Mouse (Mus musculus) 3T3-L1 (cell line): ENCODE data around the gene Casq2.

Source experiments
- DNase-seq: peaks from one replicate; pipeline ENCODE4 v3.0.0-alpha.2; 2015; ENCODE audit warnings: low read depth, low spot score

The Casq2 gene

DNA sequence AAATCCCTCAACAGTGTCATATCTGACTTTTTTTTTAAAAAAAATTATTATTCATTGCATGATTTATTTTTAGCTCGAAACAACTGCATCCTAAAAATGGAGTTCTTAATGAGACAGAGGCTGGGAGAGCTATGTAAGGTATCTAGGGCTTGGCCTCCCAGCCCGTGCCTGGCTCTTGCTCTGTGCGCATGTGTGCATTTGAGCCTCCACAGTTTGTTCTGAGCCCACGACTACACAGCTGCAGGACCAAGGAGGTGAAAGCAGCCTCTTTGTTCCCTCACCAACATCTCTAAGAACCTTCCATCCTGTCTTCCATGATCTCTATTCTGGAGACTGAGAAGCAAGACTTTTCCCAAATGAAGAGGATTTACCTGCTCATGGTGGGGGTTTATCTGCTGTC, at the start of gene Casq2:
TSS of gene Casq2 (plus strand) at position 133 of the 400 bp plus-strand sequence.
- DNase-seq = no peak

DNA sequence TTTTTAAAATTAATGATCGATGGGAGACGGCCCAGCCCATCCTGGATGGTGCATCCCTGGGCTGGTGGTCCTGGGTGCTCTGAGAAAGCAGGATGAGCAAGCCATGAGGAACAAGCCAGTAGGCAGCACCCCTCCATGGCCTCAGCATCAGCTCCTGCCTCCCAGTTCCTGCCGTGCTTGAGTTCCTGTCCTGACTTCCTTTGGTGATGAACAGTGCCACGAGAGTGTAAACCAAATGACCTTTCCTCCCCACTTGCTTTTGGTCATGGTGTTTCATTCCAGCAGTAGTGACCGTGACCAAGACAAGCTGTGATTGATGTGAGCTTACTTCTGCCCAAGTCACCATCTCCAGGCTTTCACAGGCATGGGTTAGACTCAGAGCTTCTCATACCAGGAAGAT, 48.4 kb upstream of the Casq2 start:
- no peak for DNase-seq

DNA sequence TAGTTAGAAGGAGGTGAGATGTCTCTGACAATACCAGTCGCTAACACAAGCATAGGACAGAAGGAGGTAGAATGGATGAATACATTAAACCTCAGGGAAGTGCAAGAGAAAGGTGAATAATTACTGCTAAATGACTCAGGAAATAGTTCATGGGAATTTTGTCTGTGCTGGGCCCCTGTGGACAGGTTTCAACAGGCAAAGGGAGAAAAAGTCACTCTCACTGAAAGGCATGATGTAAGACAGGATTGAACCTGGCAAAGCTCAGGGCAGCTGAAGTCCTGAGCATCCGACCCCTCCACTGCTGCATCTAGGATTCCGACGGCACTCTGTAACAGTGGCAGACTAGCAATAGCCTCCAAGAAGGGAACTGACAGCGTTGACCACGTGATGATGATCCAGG, 47.6 kb upstream of the Casq2 start:
- DNase-seq = no peak

- DNase-seq = no peak
Observed at GRCm38 (mm10) chr3:102041632-102042031, 44.6 kb upstream of the Casq2 start.

- DNase-seq = no peak
Observed at GRCm38 (mm10) chr3:102045071-102045470, 41.1 kb upstream of the Casq2 start.

DNA sequence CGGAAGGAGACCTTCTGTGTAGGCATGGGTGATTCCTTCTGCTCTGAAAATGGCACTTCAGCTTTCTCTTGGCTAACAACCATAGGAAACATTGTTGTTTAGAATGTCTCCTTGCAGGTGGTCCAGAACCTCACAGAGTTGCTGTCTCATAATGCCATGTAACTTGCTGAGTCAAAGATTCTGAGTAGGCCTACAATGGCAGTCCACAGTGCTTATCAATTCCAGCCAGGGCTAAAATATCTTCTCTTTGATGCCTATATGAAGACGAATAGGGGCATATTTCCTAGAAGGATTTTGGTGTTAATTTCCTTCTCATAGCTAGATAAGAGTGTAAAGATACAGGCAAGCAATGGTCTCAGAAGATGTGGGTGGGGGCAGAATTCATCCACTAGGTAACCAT, 38.7 kb upstream of the Casq2 start:
- no peak for DNase-seq

DNA sequence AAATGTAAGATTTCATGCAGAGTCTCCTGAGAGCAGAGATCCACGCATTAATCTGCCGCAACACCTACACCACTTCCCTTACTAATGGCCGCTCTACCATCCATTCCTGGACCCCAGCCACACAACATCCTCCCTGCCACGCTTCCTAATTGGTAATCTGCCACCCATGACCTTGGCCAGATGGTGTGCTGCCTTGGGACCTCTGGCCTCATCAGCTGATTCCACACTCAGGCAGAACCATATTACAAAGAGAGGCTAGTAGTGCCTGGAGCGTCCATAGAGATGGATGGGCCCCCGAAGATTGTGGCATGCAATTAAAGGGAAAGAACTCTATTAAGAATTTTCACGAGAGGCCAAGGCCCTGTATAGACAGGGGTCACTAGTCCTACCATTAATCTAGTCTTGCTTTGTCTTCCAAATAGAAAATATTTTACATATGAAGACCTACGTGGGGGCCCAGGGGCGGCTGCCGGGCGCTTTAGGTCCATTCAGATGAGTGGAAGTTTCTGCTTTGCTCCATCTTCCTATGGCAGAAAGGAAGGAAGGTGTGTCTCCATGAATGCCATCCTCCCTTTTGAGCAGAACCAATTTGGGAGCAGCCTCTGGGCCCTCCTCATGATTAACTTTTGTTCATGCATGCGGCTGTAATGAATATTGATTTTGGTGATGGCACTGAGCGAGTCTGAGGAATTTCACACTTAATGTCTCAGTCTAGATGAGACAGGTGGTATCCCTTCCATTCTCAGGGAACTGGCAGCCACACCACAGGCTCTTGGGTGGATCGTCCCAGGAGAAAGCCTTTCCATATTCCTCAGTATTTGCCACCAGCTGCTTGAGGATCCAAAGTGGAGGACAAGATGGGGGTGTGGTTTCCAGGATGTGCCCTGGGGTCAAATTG, 36.8 kb upstream of the Casq2 start:
- no peak for DNase-seq

- DNase-seq = peak; percentile 77
Observed at GRCm38 (mm10) chr3:102052036-102052435, 34.2 kb upstream of the Casq2 start.

- DNase-seq = no peak
Observed at GRCm38 (mm10) chr3:102053293-102053692, 32.9 kb upstream of the Casq2 start.

DNA sequence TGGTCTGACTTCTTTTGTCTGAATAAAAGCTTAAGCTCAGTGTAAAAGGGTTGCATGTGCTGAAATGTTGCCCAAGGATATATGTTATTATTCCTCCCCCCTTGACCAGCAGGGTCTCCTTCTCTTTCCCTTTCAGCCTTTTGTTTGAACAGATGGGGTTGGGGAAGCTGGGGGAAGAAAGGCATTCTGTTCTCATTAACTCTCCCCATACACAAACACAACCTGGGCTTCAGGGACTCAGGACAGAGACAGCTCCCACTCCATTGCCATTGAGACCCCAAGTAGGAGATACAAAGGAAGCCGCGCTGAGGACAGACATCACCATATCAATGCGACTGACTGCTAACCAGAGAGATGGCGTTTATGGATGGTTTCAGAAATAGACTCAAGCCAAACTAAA, 30.3 kb upstream of the Casq2 start:
- DNase-seq = no peak

- DNase-seq = peak; percentile 40
Observed at GRCm38 (mm10) chr3:102060065-102060464, 26.1 kb upstream of the Casq2 start.

DNA sequence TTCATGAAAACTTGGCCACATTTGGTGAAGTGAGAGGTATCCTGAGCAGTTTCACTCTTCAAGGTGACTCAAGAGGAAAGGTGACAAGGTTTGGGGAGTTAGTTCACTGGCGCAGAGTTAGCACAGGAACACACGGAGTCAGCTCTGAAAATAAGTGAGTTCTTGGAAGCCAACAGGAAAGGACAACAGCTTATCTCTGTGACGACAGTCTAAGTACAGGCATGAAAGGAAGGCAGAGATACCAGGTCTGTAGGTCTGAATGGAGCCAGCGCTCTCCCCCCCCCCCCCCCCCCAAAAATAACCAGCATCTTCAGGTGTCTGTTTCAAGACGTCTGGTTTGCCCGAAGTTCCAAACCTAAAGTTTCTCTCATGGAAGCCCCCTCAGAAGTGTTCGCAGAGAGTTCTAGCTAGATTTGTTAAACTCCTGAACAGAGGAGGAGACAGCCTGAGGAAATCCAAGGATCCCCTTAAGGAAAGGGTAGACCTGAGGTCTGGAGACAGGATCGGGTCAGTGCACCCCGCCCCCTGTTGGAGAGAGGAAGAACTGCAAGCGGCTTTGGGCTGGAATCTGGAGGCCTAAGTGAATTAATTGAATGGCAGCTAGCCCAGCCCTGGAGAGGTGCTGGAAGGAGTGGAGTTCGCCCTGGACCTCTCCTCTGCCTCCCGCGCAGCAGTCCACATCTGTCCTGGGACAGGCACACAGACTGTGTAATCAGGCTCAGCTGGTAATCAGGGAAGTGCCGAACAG, 24.1 kb upstream of the Casq2 start:
- peak; percentile 82 for DNase-seq

DNA sequence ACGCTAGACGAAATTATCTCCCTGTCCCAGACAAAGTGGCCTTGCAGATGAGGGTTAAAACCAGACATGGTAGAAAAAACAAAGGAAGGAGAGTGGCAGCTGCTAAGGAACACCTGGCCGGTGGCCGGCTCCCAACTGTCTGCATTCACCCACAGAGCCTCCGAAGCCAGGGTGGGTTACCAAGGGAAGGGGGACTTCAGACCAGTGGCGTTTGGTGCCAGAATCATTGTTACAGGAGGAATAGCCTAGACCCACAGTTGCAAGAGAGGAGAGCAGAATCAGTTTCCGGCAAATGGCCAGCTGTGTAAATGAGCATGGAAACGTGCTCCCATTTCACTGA, 23.6 kb upstream of the Casq2 start:
- no peak for DNase-seq

- DNase-seq = no peak
Observed at GRCm38 (mm10) chr3:102063273-102064120, 22.7 kb upstream of the Casq2 start.

GRCm38 (mm10) chr3:102064566-102064965, 21.6 kb upstream of the Casq2 start:
- DNase-seq = no peak

DNA sequence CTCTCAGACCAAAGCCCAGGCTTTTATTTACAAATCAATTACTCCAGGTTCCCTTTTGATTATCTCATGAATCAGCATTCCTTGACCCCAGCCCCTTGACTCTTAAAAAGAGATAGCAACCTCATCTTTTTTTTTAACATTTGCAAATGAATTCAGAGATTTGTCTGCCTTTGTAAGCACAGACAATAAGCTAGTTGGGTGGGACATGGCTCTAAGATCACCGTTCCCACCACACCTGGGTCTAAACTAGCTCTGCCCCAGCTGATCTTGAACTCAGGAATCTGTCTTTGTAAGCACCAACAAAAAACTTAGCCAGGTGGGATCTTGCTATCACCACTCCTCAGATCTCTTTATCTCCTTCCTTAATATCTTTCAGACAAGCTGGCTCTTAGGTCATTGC, 18.9 kb upstream of the Casq2 start:
- DNase-seq = no peak

DNA sequence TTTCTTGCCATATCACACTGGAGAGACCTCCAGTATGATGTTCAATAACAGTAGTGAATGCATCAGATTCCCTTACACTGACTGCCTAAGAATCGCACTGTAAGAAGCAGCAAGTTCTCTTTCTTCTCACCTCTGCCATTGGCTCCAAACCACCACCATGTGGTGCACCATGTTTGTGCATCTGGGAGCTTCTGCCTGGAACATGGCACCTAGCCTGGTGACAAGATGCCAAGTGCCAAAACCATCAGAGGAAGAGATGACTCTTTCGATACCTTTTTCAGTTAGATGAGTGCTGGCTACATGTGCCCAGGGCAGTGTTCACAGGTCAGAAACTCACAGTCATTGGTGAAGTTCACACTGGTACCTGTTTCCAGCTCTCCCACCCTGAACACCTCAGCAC, 18.4 kb upstream of the Casq2 start:
- DNase-seq = no peak

DNA sequence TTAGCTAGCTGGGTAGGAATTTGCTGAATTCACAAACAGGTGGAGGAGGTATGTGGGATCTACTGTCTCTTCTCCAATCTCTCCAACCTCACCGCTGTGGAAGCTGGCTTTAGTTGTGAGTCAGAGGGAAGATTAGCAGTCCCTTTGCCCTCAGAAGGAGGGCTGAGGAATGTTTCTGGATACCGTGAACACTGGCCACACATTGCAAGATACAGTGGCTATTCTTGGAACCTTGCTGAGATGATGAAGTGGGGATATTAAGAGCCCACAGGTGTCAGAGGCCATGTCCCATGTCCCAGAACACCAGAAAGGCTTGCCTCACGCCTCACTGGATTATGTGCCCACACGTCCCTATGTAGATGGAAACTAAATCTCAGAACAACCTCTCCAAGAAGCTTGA, 17.0 kb upstream of the Casq2 start:
- DNase-seq = peak; percentile 39

DNA sequence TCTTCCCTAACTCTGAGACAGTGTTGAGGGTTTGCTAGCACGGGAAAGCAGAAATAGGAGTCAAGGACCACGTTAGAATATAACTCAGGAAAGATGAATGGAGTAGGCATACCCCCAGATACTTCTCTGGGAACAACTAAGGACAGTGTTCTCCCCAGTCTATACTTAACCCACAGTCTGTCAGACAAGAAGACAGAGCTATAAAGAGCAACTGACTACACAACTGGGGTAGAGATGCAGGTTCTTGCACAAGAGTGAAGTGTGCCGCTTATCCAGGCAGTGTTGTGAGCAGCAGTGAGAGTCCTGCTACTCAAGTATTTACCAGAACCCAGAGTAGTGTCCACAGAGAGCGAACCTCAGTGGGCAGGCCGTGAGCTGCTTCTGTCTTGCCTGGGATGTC, 16.5 kb upstream of the Casq2 start:
- no peak for DNase-seq

- no peak for DNase-seq
Observed at GRCm38 (mm10) chr3:102070360-102070759, 15.9 kb upstream of the Casq2 start.

DNA sequence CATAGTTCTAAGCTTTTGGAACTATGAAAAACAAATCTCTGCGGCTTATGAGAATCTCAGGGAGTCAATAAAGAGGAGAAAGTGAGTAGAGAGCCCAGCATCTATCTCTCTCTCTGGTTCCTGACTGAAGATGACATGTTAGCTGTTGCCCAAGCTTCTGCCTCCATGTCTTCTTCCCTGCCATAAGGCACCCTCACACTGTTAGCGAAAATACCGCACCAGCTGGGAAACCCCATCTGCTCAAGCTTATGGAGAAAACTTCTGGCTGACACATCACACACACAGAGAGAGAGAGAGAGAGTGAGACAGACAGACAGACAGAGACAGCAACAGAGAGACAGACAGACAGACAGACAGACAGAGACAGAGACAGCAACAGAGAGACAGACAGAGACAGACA, 15.2 kb upstream of the Casq2 start:
- DNase-seq = no peak

DNA sequence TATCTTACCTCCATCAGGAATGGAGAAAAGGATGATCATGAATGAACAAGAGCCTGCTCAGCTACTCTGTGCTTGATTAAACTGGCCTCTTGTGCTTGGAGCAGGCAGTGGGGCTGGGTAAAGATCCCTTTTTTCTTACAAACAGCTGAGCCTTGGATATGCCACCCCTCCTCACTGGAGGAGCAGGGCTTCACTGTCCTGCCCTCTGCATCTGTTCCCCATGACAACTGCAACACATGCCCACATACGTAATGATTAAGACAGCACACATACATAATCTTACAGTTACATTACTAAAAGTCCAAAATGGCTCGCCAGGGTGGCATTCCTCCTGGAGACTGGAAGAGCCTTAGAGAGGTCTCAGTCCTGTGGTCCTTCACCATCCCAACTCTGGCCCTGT, 6.8 kb upstream of the Casq2 start:
- DNase-seq = no peak
